ENCODE assay signal across 14 mouse cellular contexts in genomic region chr13:101407633-101408032, GRCm38 (mm10).
A peak's percentile ranks its signal among the peaks of the same experiment; 100 is the strongest.
DNase-seq lines count a peak whose midpoint lies in the region.
"Had no signal": no experiment of that assay in that cellular context is flagged by ENCODE, and none has a peak within 500 bp of the region (broad histone marks: within the 10 kb centered on the region; RNA-seq: fewer than 3 reads in every experiment).

No protein-coding gene starts in this region.

- peak; percentile 14 for DNase-seq in layer of hippocampus, adult 9-11 months
- DNase-seq in layer of hippocampus, adult 8-10 months (ENCODE audit: low spot score in 2 of 2), result no peak
- peak; percentile 95 for DNase-seq in cerebellum, adult 11-12 months
- peak; percentile 86 for DNase-seq in cerebellum, adult 8-10 months
- DNase-seq in cerebellum, postnatal 25 days, result peak; percentile 88 to 90
- DNase-seq in embryo, embryonic 9.5 days (ENCODE audit: extremely low spot score), result no peak
- no peak for DNase-seq in natural killer cell, adult 2 months (ENCODE audit: low spot score in 2 of 2)
- DNase-seq: adrenal gland, adult 2 months; B cell, adult 2 months; gastrocnemius, postnatal 14 days; heart, postnatal 4 days; kidney, adult 11 months; kidney, postnatal 25 days; thymus, postnatal 4 days had no signal

Comparison
In these comparisons a context has a peak if more than half of its experiments do, and no peak if none do; other contexts are left out.
1. DNase-seq: peak in layer of hippocampus, adult 9-11 months (single experiment), cerebellum, adult 11-12 months (single experiment), cerebellum, adult 8-10 months (single experiment) and cerebellum, postnatal 25 days (2 of 2); none in layer of hippocampus, adult 8-10 months (0 of 2), embryo, embryonic 9.5 days (single experiment) and natural killer cell, adult 2 months (0 of 2).